Mouse (Mus musculus): Measurements from ENCODE around the gene Tspan5. TPM values are rescaled to one million over a fixed set of nuclear protein-coding genes. Genes with fewer than 3 reads are reported as not detected.

The Tspan5 gene
- polyA plus RNA-seq, 1 experiment from 2014 or later: 24.7 TPM

DNA sequence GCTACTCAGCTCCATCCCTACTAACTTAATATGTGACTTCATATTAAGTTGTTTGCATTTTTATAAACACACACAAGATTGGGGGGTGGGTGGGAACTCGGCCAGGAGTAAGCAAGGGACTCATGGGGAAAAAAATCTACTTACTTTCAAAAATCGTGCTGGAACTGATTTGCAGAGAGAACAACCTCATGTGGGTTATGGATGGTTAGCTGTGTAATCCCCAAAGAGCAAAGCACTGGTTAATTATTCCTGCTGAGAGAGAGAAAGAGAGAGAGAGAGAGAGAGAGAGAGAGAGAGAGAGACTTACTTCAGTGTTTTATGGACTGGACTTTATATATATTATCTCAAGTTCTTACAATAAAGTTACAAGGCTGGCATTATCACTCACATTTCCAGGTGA, 27.2 kb upstream of the Tspan5 start:
- Histone ChIP-seq H3K4me1 (replicated peaks; ENCODE audit: control insufficient read depth, insufficient read depth, low read length) (no peaks in the 10 kb centered on the region), H3K9me3 (ENCODE audit: control insufficient read depth, low read length) (no peaks in the 10 kb centered on the region), H3K36me3 (ENCODE audit: control insufficient read depth, insufficient read depth, low read length) (no peaks in the 10 kb centered on the region), H3K4me3 (ENCODE audit: low read length) (no peak overlapping the region), H3K9ac (ENCODE audit: low read length) (no peak overlapping the region), H3K4me2 (ENCODE audit: low read depth, low read length) (no peak overlapping the region), H3K27me3 (ENCODE audit: control insufficient read depth, insufficient read depth, low read depth, low read length) (no peaks in the 10 kb centered on the region), H3K27ac (ENCODE audit: low read length) (no peak overlapping the region)
- no peak for ATAC-seq (ENCODE audit: low read depth)
- WGBS: 35% methylated on average over 2 of the region's 2 CpGs

DNA sequence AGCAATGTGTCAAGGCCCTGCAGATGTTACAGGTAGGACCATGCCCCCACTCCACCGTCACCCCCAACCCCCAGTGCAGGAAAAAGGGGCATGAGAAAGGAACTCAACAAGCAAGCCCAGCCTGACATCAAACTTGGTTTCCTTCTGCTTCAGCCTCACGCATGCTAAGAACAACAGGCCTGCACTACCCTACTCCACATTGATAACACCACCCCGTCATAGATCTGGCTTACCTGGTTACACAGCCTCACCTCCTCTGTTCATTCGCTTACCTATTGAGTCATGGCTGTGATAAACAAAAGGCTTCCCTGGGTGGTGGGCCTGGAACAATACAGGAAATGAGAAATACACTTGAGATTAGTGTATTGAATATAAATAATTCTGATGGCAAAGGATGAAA, 26.8 kb upstream of the Tspan5 start:
- Histone ChIP-seq H3K4me1 (replicated peaks; ENCODE audit: control insufficient read depth, insufficient read depth, low read length) (no peaks in the 10 kb centered on the region), H3K4me2 (ENCODE audit: low read depth, low read length) (no peak overlapping the region), H3K9me3 (ENCODE audit: control insufficient read depth, low read length) (no peaks in the 10 kb centered on the region), H3K9ac (ENCODE audit: low read length) (no peak overlapping the region), H3K4me3 (ENCODE audit: low read length) (no peak overlapping the region), H3K27me3 (ENCODE audit: control insufficient read depth, insufficient read depth, low read depth, low read length) (no peaks in the 10 kb centered on the region), H3K27ac (ENCODE audit: low read length) (no peak overlapping the region), H3K36me3 (ENCODE audit: control insufficient read depth, insufficient read depth, low read length) (no peaks in the 10 kb centered on the region)
- no peak for ATAC-seq (ENCODE audit: low read depth)
- WGBS: 74% methylated on average over 4 of the region's 4 CpGs

DNA sequence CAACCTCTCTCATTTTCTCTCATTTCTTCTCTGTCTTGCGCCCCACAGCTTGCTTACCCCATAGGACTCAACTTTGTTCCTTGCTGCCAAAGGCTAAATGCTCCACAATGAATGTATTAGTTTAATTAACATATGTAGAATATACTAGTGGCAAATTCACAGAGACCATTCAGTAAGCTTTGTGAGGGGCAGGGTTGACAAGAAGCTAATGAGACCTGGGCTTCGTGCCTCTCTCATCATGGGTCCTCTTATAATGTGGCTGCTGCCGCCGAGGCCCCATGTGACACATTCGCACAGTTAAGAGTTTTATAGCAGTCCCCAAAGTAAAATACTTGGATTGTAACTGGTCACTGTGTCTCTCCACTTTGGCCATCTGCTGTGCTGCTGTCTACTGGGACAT, 25.0 kb upstream of the Tspan5 start:
- no peak for ATAC-seq (ENCODE audit: low read depth)
- no peaks in the 10 kb centered on the region for H3K9me3 ChIP-seq (ENCODE audit: control insufficient read depth, low read length)
- no peaks in the 10 kb centered on the region for H3K36me3 ChIP-seq (ENCODE audit: control insufficient read depth, insufficient read depth, low read length)
- no peak overlapping the region for H3K9ac ChIP-seq (ENCODE audit: low read length)
- H3K27ac ChIP-seq (ENCODE audit: low read length): no peak overlapping the region
- H3K4me1 ChIP-seq (replicated peaks; ENCODE audit: control insufficient read depth, insufficient read depth, low read length): no peaks in the 10 kb centered on the region
- no peaks in the 10 kb centered on the region for H3K27me3 ChIP-seq (ENCODE audit: control insufficient read depth, insufficient read depth, low read depth, low read length)
- H3K4me2 ChIP-seq (ENCODE audit: low read depth, low read length): no peak overlapping the region
- H3K4me3 ChIP-seq (ENCODE audit: low read length): no peak overlapping the region
- 90% methylated on average over 5 of the region's 5 CpGs for WGBS

DNA sequence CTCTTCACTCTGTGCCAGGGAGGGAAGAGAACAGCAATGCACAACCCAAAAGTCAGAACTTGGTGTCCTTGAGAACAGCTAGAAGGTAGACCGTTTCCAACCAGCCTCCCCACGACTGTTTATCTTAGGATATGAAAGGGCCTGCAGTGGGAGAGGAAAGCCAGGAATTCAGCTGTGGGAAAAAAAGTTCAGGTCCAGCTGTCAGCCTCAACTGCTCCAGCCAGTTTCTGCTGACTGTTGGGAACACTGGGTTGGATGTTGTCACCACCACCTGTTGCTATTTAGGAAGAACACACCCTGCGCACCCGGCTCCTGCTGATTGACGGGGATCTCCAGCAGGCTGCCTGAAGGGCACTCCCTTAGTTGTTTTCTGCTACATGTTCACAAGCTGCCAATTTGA, 19.8 kb upstream of the Tspan5 start:
- no peak overlapping the region for H3K4me2 ChIP-seq (ENCODE audit: low read depth, low read length)
- no peak for ATAC-seq (ENCODE audit: low read depth)
- no peaks in the 10 kb centered on the region for H3K4me1 ChIP-seq (replicated peaks; ENCODE audit: control insufficient read depth, insufficient read depth, low read length)

DNA sequence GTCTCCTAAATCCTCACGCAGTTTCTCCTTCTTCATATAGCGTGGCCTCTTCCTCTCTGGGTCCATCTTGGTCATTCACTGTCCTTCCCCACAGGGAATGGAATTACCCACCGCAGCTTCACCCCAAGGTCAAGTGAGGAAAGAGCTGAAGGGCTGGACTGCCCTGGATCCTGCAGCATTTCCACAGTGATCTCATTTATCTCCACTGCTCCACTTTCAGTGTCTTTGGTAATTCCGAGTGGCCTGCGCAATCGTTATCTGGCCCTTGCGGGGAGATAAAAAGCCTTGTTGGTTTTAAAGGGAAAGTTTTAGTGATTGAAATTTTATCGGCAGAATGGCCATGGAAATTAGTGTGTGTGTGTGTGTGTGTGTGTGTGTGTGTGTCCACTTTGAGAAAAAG, 14.4 kb upstream of the Tspan5 start:
- Histone ChIP-seq H3K27me3 (ENCODE audit: control insufficient read depth, insufficient read depth, low read depth, low read length) (no peaks in the 10 kb centered on the region), H3K36me3 (ENCODE audit: control insufficient read depth, insufficient read depth, low read length) (no peaks in the 10 kb centered on the region), H3K9ac (ENCODE audit: low read length) (no peak overlapping the region), H3K27ac (ENCODE audit: low read length) (no peak overlapping the region), H3K9me3 (ENCODE audit: control insufficient read depth, low read length) (no peaks in the 10 kb centered on the region), H3K4me2 (ENCODE audit: low read depth, low read length) (no peak overlapping the region), H3K4me3 (ENCODE audit: low read length) (no peak overlapping the region), H3K4me1 (replicated peaks; ENCODE audit: control insufficient read depth, insufficient read depth, low read length) (no peaks in the 10 kb centered on the region)
- ATAC-seq (ENCODE audit: low read depth): no peak
- WGBS: 56% methylated on average over 8 of the region's 8 CpGs

More for the DNA sequence above, 19.8 kb upstream of the Tspan5 start:
- Histone ChIP-seq H3K9me3 (ENCODE audit: control insufficient read depth, low read length) (no peaks in the 10 kb centered on the region), H3K27ac (ENCODE audit: low read length) (no peak overlapping the region), H3K27me3 (ENCODE audit: control insufficient read depth, insufficient read depth, low read depth, low read length) (no peaks in the 10 kb centered on the region), H3K9ac (ENCODE audit: low read length) (no peak overlapping the region), H3K4me3 (ENCODE audit: low read length) (no peak overlapping the region), H3K36me3 (ENCODE audit: control insufficient read depth, insufficient read depth, low read length) (no peaks in the 10 kb centered on the region)
- WGBS: 52% methylated on average over 5 of the region's 5 CpGs

DNA sequence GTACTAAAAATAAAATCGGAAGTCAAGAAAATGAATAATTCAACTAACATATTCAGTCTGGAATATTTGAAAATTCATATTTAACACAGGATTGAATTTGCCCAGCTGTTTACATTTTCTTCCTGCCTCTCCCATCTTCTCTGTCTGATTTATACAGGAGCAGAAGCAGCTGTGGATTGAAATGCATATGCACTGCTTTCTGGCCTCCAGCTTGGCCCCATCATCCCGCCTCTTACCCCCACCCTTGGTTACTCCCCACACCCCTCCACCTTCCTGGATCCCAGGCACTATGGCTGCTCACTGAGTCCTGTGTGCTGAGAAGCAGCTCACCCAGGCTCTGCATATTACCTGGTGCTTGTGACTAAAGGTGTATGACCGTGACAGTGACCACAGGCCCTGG, 13.2 kb upstream of the Tspan5 start:
- no peak overlapping the region for H3K9ac ChIP-seq (ENCODE audit: low read length)
- no peak for ATAC-seq (ENCODE audit: low read depth)
- H3K36me3 ChIP-seq (ENCODE audit: control insufficient read depth, insufficient read depth, low read length): no peaks in the 10 kb centered on the region
- H3K27me3 ChIP-seq (ENCODE audit: control insufficient read depth, insufficient read depth, low read depth, low read length): no peaks in the 10 kb centered on the region
- H3K4me1 ChIP-seq (replicated peaks; ENCODE audit: control insufficient read depth, insufficient read depth, low read length): no peaks in the 10 kb centered on the region
- H3K9me3 ChIP-seq (ENCODE audit: control insufficient read depth, low read length): no peaks in the 10 kb centered on the region
- no peak overlapping the region for H3K4me2 ChIP-seq (ENCODE audit: low read depth, low read length)
- WGBS: 77% methylated on average over 3 of the region's 3 CpGs
- H3K27ac ChIP-seq (ENCODE audit: low read length): no peak overlapping the region
- no peak overlapping the region for H3K4me3 ChIP-seq (ENCODE audit: low read length)

DNA sequence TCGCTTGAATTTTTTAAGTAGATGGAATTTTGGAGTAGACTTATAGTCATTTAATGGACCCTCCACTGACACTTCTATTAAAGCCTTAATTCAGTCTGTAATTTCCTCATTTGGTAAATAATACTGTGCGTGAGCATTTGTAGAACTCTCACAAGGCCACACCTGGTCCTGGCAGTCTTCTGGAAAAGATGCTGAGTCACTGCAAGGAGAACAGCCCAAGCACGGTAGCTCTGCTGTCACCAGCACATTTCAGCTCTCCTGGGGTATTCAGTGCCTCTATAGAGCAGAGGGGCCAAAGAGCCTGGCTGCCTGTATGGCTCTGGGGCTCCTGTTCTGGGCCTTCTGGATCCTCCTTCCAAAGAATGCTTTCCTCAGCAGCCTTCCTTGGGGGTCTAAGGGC, 11.2 kb upstream of the Tspan5 start:
- Histone ChIP-seq H3K4me1 (replicated peaks; ENCODE audit: control insufficient read depth, insufficient read depth, low read length) (no peaks in the 10 kb centered on the region), H3K27me3 (ENCODE audit: control insufficient read depth, insufficient read depth, low read depth, low read length) (no peaks in the 10 kb centered on the region), H3K4me2 (ENCODE audit: low read depth, low read length) (no peak overlapping the region), H3K36me3 (ENCODE audit: control insufficient read depth, insufficient read depth, low read length) (no peaks in the 10 kb centered on the region), H3K9ac (ENCODE audit: low read length) (no peak overlapping the region), H3K27ac (ENCODE audit: low read length) (no peak overlapping the region), H3K9me3 (ENCODE audit: control insufficient read depth, low read length) (no peaks in the 10 kb centered on the region), H3K4me3 (ENCODE audit: low read length) (no peak overlapping the region)
- WGBS: 63% methylated on average over 3 of the region's 3 CpGs
- no peak for ATAC-seq (ENCODE audit: low read depth)

DNA sequence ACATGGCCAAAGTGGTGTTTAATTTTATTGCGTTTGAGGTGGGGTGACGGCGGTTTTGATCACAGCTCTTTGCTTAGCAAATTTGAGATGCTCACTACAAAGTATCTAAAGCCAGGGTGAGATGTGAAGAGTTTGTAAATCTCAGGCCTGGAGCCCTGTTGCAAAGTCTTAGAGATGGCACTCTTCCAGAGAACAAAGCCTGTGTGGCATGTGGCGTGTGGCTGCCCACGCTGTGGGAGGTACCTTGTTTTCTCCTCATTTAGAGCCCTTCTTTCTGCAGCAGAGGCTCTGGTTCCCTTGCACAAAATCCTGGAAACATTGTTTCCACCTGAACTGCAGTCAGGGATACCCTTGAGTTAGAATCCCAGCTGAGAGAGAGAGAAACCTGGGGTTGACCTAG, 6.2 kb upstream of the Tspan5 start:
- no peak overlapping the region for H3K9ac ChIP-seq (ENCODE audit: low read length)
- no peak for ATAC-seq (ENCODE audit: low read depth)
- peaks cover 2% of the 10 kb centered on the region; the same call in 1 of the 2 replicates for H3K27me3 ChIP-seq (ENCODE audit: control insufficient read depth, insufficient read depth, low read depth, low read length)
- H3K4me2 ChIP-seq (ENCODE audit: low read depth, low read length): no peak overlapping the region
- H3K36me3 ChIP-seq (ENCODE audit: control insufficient read depth, insufficient read depth, low read length): no peaks in the 10 kb centered on the region
- WGBS: 68% methylated on average over 5 of the region's 5 CpGs
- no peak overlapping the region for H3K4me3 ChIP-seq (ENCODE audit: low read length)
- H3K27ac ChIP-seq (ENCODE audit: low read length): no peak overlapping the region
- no peaks in the 10 kb centered on the region for H3K4me1 ChIP-seq (replicated peaks; ENCODE audit: control insufficient read depth, insufficient read depth, low read length)
- H3K9me3 ChIP-seq (ENCODE audit: control insufficient read depth, low read length): no peaks in the 10 kb centered on the region

DNA sequence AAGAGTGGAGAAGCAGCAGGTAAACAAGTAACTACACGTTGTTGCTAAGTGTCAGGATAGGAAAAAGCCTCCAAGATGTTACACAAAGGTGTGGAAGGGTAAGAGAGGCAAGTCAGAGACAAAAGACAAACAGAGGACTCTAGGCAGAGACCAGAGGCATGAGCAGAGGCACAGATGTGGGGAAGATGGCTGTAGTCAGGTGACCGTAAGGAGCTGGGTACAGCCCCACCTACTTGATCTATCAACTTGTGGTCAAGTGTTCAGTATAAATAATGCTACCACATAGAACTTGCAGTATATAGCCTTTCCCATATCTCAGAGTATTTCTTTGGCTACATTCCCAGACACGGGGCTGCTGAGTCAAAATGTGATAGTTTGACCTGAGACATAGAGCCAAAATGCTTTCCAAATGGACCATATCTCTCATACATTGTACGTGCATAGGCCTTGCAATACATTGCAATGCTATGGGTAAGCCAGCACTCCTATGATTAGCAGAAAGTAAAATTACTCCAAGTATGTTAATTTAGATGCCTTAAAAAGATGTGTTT, 2.8 kb upstream of the Tspan5 start:
- H3K9me3 ChIP-seq (ENCODE audit: control insufficient read depth, low read length): no peaks in the 10 kb centered on the region
- no peak overlapping the region for H3K4me3 ChIP-seq (ENCODE audit: low read length)
- no peak for ATAC-seq (ENCODE audit: low read depth)
- 43% methylated on average over 4 of the region's 4 CpGs for WGBS
- no peak overlapping the region for H3K27ac ChIP-seq (ENCODE audit: low read length)
- H3K4me1 ChIP-seq (replicated peaks; ENCODE audit: control insufficient read depth, insufficient read depth, low read length): peaks cover 9% of the 10 kb centered on the region
- H3K27me3 ChIP-seq (ENCODE audit: control insufficient read depth, insufficient read depth, low read depth, low read length): peaks cover 4% of the 10 kb centered on the region; the same call in 1 of the 2 replicates
- no peak overlapping the region for H3K4me2 ChIP-seq (ENCODE audit: low read depth, low read length)
- no peaks in the 10 kb centered on the region for H3K36me3 ChIP-seq (ENCODE audit: control insufficient read depth, insufficient read depth, low read length)
- no peak overlapping the region for H3K9ac ChIP-seq (ENCODE audit: low read length)

DNA sequence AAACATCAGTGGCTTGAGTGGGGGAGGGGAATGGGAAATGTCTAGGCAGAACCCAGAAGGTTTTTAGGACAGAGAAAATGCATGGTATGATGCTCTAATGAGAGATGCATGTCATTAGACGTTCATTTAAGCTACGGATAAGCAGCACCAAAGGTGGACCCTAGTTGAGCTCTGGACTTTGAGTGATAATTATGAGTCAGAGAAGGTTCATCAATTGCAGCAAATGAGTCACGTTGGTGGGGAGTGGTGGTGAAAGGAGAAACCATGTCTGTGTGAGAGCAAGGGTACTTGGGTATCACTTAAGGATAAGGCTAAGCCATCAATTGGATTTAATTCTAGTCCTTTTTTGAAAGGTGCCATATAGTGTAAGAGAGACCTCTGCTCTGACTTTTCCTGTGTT, 1.7 kb upstream of the Tspan5 start:
- H3K4me1 ChIP-seq (replicated peaks; ENCODE audit: control insufficient read depth, insufficient read depth, low read length): peaks cover 14% of the 10 kb centered on the region
- no peak overlapping the region for H3K4me2 ChIP-seq (ENCODE audit: low read depth, low read length)
- WGBS: 82% methylated on average over 3 of the region's 3 CpGs
- no peak overlapping the region for H3K4me3 ChIP-seq (ENCODE audit: low read length)
- peaks cover 4% of the 10 kb centered on the region; the same call in 1 of the 2 replicates for H3K27me3 ChIP-seq (ENCODE audit: control insufficient read depth, insufficient read depth, low read depth, low read length)
- H3K9ac ChIP-seq (ENCODE audit: low read length): no peak overlapping the region
- no peak overlapping the region for H3K27ac ChIP-seq (ENCODE audit: low read length)
- no peaks in the 10 kb centered on the region for H3K9me3 ChIP-seq (ENCODE audit: control insufficient read depth, low read length)
- no peaks in the 10 kb centered on the region for H3K36me3 ChIP-seq (ENCODE audit: control insufficient read depth, insufficient read depth, low read length)
- ATAC-seq (ENCODE audit: low read depth): no peak
